Mouse (Mus musculus) embryonic fibroblast, embryonic 13.5 days (primary cell): ENCODE measurements at regions not wholly inside any gene's neighbourhood (a gene's known extent, or its start where the extent isn't known, plus 50 kb on each side); places are given as distances from the start of the nearest gene placed in this dataset.

Experiments
- CTCF ChIP-seq: IDR thresholded peaks from 2 replicates; pipeline ENCODE4 v1.5.1; 2011; ENCODE audit warnings: mild to moderate bottlenecking, control low read depth, low read length, moderate library complexity, borderline replicate concordance; ENCODE audit not compliant: insufficient read depth
- POLR2A ChIP-seq: IDR thresholded peaks from 2 replicates; pipeline ENCODE4 v1.6.1; 2011; ENCODE audit warnings: low read depth, mild to moderate bottlenecking, control low read depth, low read length, moderate library complexity

DNA sequence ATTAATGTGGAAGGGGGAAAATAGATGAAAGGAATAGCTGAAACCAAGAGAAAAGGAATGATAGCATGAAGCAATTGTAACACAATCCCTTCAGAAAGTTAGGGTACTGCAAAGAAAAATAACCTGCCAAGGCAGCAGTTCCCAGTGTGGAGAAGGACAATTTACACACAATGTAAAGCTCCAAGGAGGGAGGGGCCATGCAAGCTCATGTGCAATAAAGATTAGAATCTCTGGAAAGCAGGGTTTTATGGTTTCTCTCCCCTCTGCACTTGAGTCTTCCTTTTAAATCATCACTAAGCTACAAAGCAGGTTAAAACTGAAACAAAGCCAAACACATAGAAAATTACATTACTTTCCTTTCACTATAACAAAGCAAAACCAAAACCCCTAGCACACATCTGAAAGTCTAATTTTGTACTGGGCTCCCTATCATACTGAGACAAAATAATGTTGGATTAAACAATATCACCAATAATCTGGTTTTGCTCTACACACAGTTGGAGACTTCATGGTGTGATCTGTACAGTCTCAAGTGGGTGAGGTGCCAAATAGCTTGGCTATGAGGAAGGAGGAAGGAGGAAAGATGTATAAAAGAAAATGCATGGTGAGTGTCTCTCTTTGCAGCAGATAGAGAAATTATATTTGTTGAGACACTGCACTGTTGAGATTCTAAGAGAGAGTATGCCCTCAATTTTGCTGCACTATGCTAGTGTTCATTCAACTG lies 840.9 kb downstream of the Nova1 start:
- TF ChIP-seq CTCF, result no peak
- no peak for TF ChIP-seq POLR2A
